Mouse (Mus musculus): Measurements from ENCODE around the gene Atg7. TPM values are rescaled to one million over a fixed set of nuclear protein-coding genes. Genes with fewer than 3 reads are reported as not detected.

The Atg7 gene
- polyA plus RNA-seq, 1 experiment: not detected

- Histone ChIP-seq H3K4me1 (ENCODE audit: control insufficient read depth, insufficient read depth, low read length) (peaks cover 36% of the 10 kb centered on the region), H3K27ac (ENCODE audit: insufficient read depth, low read depth, low read length) (no peak overlapping the region), H3K4me3 (ENCODE audit: insufficient read depth, low read depth, low read length) (no peak overlapping the region)
- TF ChIP-seq POLR2A (IDR thresholded peaks at IDR 0.05; ENCODE audit: insufficient read depth, low read depth, low read length) (no peak), CTCF (IDR thresholded peaks at IDR 0.05; ENCODE audit: insufficient read depth, low read depth, low read length) (no peak)
- 87% methylated on average over 3 of the region's 3 CpGs for WGBS
Observed at GRCm38 (mm10) chr6:114904818-114905217, 261.9 kb downstream of the Atg7 start.

- H3K27ac ChIP-seq (ENCODE audit: insufficient read depth, low read depth, low read length): no peak overlapping the region
- no peak overlapping the region for H3K4me3 ChIP-seq (ENCODE audit: insufficient read depth, low read depth, low read length)
- peaks cover 32% of the 10 kb centered on the region for H3K4me1 ChIP-seq (ENCODE audit: control insufficient read depth, insufficient read depth, low read length)
- WGBS: 68% methylated on average over 8 of the region's 8 CpGs
- TF ChIP-seq POLR2A (IDR thresholded peaks at IDR 0.05; ENCODE audit: insufficient read depth, low read depth, low read length): no peak
- no peak for TF ChIP-seq CTCF (IDR thresholded peaks at IDR 0.05; ENCODE audit: insufficient read depth, low read depth, low read length)
Observed at GRCm38 (mm10) chr6:114905253-114906028, 262.5 kb downstream of the Atg7 start.

- TF ChIP-seq CTCF (IDR thresholded peaks at IDR 0.05; ENCODE audit: insufficient read depth, low read depth, low read length): no peak
- TF ChIP-seq POLR2A (IDR thresholded peaks at IDR 0.05; ENCODE audit: insufficient read depth, low read depth, low read length): no peak
- no peak overlapping the region for H3K27ac ChIP-seq (ENCODE audit: insufficient read depth, low read depth, low read length)
- 76% methylated on average over 5 of the region's 5 CpGs for WGBS
- peaks cover 30% of the 10 kb centered on the region for H3K4me1 ChIP-seq (ENCODE audit: control insufficient read depth, insufficient read depth, low read length)
- H3K4me3 ChIP-seq (ENCODE audit: insufficient read depth, low read depth, low read length): no peak overlapping the region
Observed at GRCm38 (mm10) chr6:114906209-114906608, 263.3 kb downstream of the Atg7 start.

GRCm38 (mm10) chr6:114907459-114907858 lies 264.6 kb downstream of the Atg7 start:
- peaks cover 18% of the 10 kb centered on the region for H3K4me1 ChIP-seq (ENCODE audit: control insufficient read depth, insufficient read depth, low read length)
- TF ChIP-seq CTCF (IDR thresholded peaks at IDR 0.05; ENCODE audit: insufficient read depth, low read depth, low read length) (no peak), POLR2A (IDR thresholded peaks at IDR 0.05; ENCODE audit: insufficient read depth, low read depth, low read length) (no peak)
- no peak overlapping the region for H3K4me3 ChIP-seq (ENCODE audit: insufficient read depth, low read depth, low read length)
- 87% methylated on average over 6 of the region's 6 CpGs for WGBS
- no peak overlapping the region for H3K27ac ChIP-seq (ENCODE audit: insufficient read depth, low read depth, low read length)

GRCm38 (mm10) chr6:114909801-114910200 lies 266.9 kb downstream of the Atg7 start:
- WGBS: 85% methylated on average over 7 of the region's 7 CpGs
- no peak overlapping the region for H3K27ac ChIP-seq (ENCODE audit: insufficient read depth, low read depth, low read length)
- peaks cover 21% of the 10 kb centered on the region for H3K4me1 ChIP-seq (ENCODE audit: control insufficient read depth, insufficient read depth, low read length)
- no peak for TF ChIP-seq CTCF (IDR thresholded peaks at IDR 0.05; ENCODE audit: insufficient read depth, low read depth, low read length)
- no peak for TF ChIP-seq POLR2A (IDR thresholded peaks at IDR 0.05; ENCODE audit: insufficient read depth, low read depth, low read length)
- H3K4me3 ChIP-seq (ENCODE audit: insufficient read depth, low read depth, low read length): no peak overlapping the region

Other genes starting within 250 kb of the Atg7 start
- gene Hrh1, start 245.2 kb upstream of the Atg7 start, polyA plus RNA-seq (2012; ENCODE audit: insufficient read depth, insufficient read length, low replicate concordance, missing spikeins): not detected in 2 replicates

Measured in olfactory bulb, adult 2 months (tissue).